Mouse (Mus musculus): ENCODE data around the gene Abcc12. TPM values are rescaled to one million over a fixed set of nuclear protein-coding genes. Genes with fewer than 3 reads are reported as not detected.

The Abcc12 gene
- total RNA-seq (2014; rRNA removed) = 0.11 and 0.61 TPM in 2 replicates
- 0.12 and 0.18 TPM in 2 replicates for polyA plus RNA-seq (2015; fragmentation: Nextera tagmentation; extraction: Ambion mirVana)

DNA sequence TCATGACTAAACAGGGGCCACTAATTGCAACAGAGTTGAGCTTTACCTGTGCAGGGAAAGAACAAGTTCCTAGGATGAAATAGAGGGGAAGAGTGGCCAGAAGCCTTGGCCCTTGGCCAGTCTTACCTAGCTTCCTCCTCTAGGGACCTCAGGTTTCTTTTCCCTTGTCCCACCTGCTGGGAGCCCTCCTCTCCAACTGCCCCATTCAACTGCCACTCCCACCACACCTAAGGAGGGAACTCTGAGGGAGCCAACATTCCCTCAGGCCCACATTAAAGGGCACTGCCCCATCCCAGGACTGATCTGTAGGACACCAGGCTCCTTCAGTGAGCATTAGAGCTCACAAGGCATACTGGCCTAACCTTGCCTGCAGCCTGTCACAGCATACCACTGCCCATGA is at the start of gene Abcc12:
TSS of gene Abcc12 (minus strand) at position 229 of the 400 bp plus-strand sequence.
- Histone ChIP-seq H3K4me2 (ENCODE audit: low read depth, low read length, poor library complexity, severe bottlenecking) (no peak within 1 kb of the TSS), H3K9ac (replicated peaks; ENCODE audit: low read length, poor library complexity, severe bottlenecking) (no peak within 1 kb of the TSS), H3K4me1 (ENCODE audit: insufficient read depth, low read length) (peaks cover 4% of the 10 kb centered on the region; the same call in 1 of the 2 replicates), H3K36me3 (ENCODE audit: insufficient read depth, low read length) (no peaks in the 10 kb centered on the region), H3K27ac (ENCODE audit: low read depth, low read length) (no peak within 1 kb of the TSS), H3K27me3 (ENCODE audit: insufficient read depth, low read length) (no peaks in the 10 kb centered on the region), H3K4me3 (ENCODE audit: low read depth, low read length) (no peak within 1 kb of the TSS), H3K9me3 (ENCODE audit: low read length) (no peaks in the 10 kb centered on the region)
- DNase-seq (ENCODE audit: low spot score) = no peak
- ATAC-seq (ENCODE audit: low FRiP score) = no peak
- no peak for TF ChIP-seq CTCF (IDR thresholded peaks at IDR 0.05)

DNA sequence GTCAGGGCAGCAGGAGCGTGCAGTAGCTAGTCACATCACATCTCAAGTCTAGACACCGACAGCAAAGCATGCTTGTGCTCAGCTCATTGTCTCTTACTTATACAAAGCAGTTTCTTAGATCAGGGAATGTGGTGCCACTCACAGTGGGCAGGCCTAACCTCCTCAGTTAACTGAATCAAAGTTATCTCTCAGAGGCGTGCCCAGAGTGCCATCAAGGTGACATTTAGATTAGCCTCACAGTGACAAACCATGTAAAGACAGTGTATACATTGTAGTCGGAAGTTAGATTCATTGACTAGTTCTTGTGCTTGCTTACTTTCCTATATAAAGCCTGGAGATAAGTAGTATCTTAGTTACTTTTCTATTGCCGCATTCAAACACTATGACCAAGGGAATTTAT is 49.7 kb upstream of the Abcc12 start:
- no peak for DNase-seq (ENCODE audit: low spot score)
- no peak overlapping the region for H3K4me2 ChIP-seq (ENCODE audit: low read depth, low read length, poor library complexity, severe bottlenecking)
- H3K4me3 ChIP-seq (ENCODE audit: low read depth, low read length) = no peak overlapping the region
- peaks cover 10% of the 10 kb centered on the region for H3K36me3 ChIP-seq (ENCODE audit: insufficient read depth, low read length)
- H3K4me1 ChIP-seq (ENCODE audit: insufficient read depth, low read length) = peaks cover 5% of the 10 kb centered on the region; the same call in 1 of the 2 replicates
- no peak for TF ChIP-seq CTCF (IDR thresholded peaks at IDR 0.05)
- H3K27ac ChIP-seq (ENCODE audit: low read depth, low read length) = no peak overlapping the region
- H3K9me3 ChIP-seq (ENCODE audit: low read length) = no peaks in the 10 kb centered on the region
- H3K27me3 ChIP-seq (ENCODE audit: insufficient read depth, low read length) = no peaks in the 10 kb centered on the region
- no peak for ATAC-seq (ENCODE audit: low FRiP score)
- no peak overlapping the region for H3K9ac ChIP-seq (replicated peaks; ENCODE audit: low read length, poor library complexity, severe bottlenecking)
- WGBS = 89% methylated on average over 5 of the region's 5 CpGs

- no peak for TF ChIP-seq CTCF (IDR thresholded peaks at IDR 0.05)
- peak overlapping the region; percentile 86 for H3K4me3 ChIP-seq (ENCODE audit: low read depth, low read length)
- no peaks in the 10 kb centered on the region for H3K9me3 ChIP-seq (ENCODE audit: low read length)
- 54% methylated on average over 7 of the region's 7 CpGs for WGBS
- no peak overlapping the region for H3K27ac ChIP-seq (ENCODE audit: low read depth, low read length)
- no peaks in the 10 kb centered on the region for H3K36me3 ChIP-seq (ENCODE audit: insufficient read depth, low read length)
- DNase-seq (ENCODE audit: low spot score) (no peak), ATAC-seq (ENCODE audit: low FRiP score) (no peak)
- H3K27me3 ChIP-seq (ENCODE audit: insufficient read depth, low read length) = no peaks in the 10 kb centered on the region
- H3K4me2 ChIP-seq (ENCODE audit: low read depth, low read length, poor library complexity, severe bottlenecking) = peak overlapping the region; percentile 83
- peaks cover 10% of the 10 kb centered on the region; the same call in 1 of the 2 replicates for H3K4me1 ChIP-seq (ENCODE audit: insufficient read depth, low read length)
- H3K9ac ChIP-seq (replicated peaks; ENCODE audit: low read length, poor library complexity, severe bottlenecking) = peak overlapping the region; percentile 74
Measured at GRCm38 (mm10) chr8:86624915-86625314, 44.4 kb upstream of the Abcc12 start.

GRCm38 (mm10) chr8:86623911-86624731 is 43.6 kb upstream of the Abcc12 start, which contains the start of gene Lonp2:
Lonp2 (plus strand) TSS chr8:86624043.
- TF ChIP-seq CTCF (IDR thresholded peaks at IDR 0.05) = no peak

DNA sequence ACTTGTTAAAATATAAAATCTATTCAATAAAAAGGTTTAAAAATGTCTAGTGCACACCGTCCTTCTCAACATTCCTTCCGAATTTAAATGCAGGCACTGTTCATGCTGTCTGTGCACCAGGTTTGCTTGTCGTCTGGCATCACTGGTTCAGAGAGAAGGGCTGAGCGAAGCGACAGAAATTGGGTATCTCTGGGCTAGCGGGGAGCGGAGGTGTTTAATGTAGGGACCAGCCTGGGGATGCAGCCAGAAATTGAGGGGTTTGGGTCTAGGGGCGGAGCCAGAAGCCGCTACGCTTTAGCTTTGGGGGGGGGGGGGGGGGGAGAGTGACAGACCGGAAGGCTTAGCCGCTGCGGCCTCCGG is 43.0 kb upstream of the Abcc12 start:
- ATAC-seq (ENCODE audit: low FRiP score) (no peak), DNase-seq (ENCODE audit: low spot score) (no peak)
- TF ChIP-seq CTCF (IDR thresholded peaks at IDR 0.05) = no peak
- peak overlapping the region; percentile 74 for H3K9ac ChIP-seq (replicated peaks; ENCODE audit: low read length, poor library complexity, severe bottlenecking)
- peak overlapping the region; percentile 87 for H3K27ac ChIP-seq (ENCODE audit: low read depth, low read length)
- 2% methylated on average over 14 of the region's 14 CpGs for WGBS
- H3K36me3 ChIP-seq (ENCODE audit: insufficient read depth, low read length) = no peaks in the 10 kb centered on the region
- peaks cover 10% of the 10 kb centered on the region; the same call in 1 of the 2 replicates for H3K4me1 ChIP-seq (ENCODE audit: insufficient read depth, low read length)
- no peaks in the 10 kb centered on the region for H3K9me3 ChIP-seq (ENCODE audit: low read length)
- no peaks in the 10 kb centered on the region for H3K27me3 ChIP-seq (ENCODE audit: insufficient read depth, low read length)
- peak overlapping the region; percentile 86 for H3K4me3 ChIP-seq (ENCODE audit: low read depth, low read length)
- H3K4me2 ChIP-seq (ENCODE audit: low read depth, low read length, poor library complexity, severe bottlenecking) = peak overlapping the region; percentile 83

More at GRCm38 (mm10) chr8:86623911-86624731, 43.6 kb upstream of the Abcc12 start, which contains the start of gene Lonp2:
- peak within 1 kb of the TSS; percentile 83 for H3K4me2 ChIP-seq (ENCODE audit: low read depth, low read length, poor library complexity, severe bottlenecking)
- H3K4me3 ChIP-seq (ENCODE audit: low read depth, low read length) = peak within 1 kb of the TSS; percentile 86
- no peaks in the 10 kb centered on the region for H3K36me3 ChIP-seq (ENCODE audit: insufficient read depth, low read length)
- ATAC-seq (ENCODE audit: low FRiP score) (peak; percentile 99), DNase-seq (ENCODE audit: low spot score) (peak; percentile 97)
- no peaks in the 10 kb centered on the region for H3K9me3 ChIP-seq (ENCODE audit: low read length)
- no peaks in the 10 kb centered on the region for H3K27me3 ChIP-seq (ENCODE audit: insufficient read depth, low read length)
- peak within 1 kb of the TSS; percentile 87 for H3K27ac ChIP-seq (ENCODE audit: low read depth, low read length)
- H3K9ac ChIP-seq (replicated peaks; ENCODE audit: low read length, poor library complexity, severe bottlenecking) = peak within 1 kb of the TSS; percentile 74
- under 1% methylated on average over 44 of the region's 62 CpGs for WGBS
- peaks cover 10% of the 10 kb centered on the region; the same call in 1 of the 2 replicates for H3K4me1 ChIP-seq (ENCODE audit: insufficient read depth, low read length)

GRCm38 (mm10) chr8:86617759-86618387 is 37.4 kb upstream of the Abcc12 start:
- ATAC-seq (ENCODE audit: low FRiP score) = no peak
- H3K4me2 ChIP-seq (ENCODE audit: low read depth, low read length, poor library complexity, severe bottlenecking) = no peak overlapping the region
- H3K4me3 ChIP-seq (ENCODE audit: low read depth, low read length) = no peak overlapping the region
- H3K36me3 ChIP-seq (ENCODE audit: insufficient read depth, low read length) = no peaks in the 10 kb centered on the region
- no peak overlapping the region for H3K9ac ChIP-seq (replicated peaks; ENCODE audit: low read length, poor library complexity, severe bottlenecking)
- no peak overlapping the region for H3K27ac ChIP-seq (ENCODE audit: low read depth, low read length)
- H3K9me3 ChIP-seq (ENCODE audit: low read length) = no peaks in the 10 kb centered on the region
- no peak for TF ChIP-seq CTCF (IDR thresholded peaks at IDR 0.05)
- WGBS = 77% methylated on average over 7 of the region's 7 CpGs
- no peaks in the 10 kb centered on the region for H3K4me1 ChIP-seq (ENCODE audit: insufficient read depth, low read length)
- no peak for DNase-seq (ENCODE audit: low spot score)
- no peaks in the 10 kb centered on the region for H3K27me3 ChIP-seq (ENCODE audit: insufficient read depth, low read length)
